Mouse (Mus musculus): ENCODE results near the gene Ttc32. TPM values are rescaled to one million over a fixed set of nuclear protein-coding genes. Genes with fewer than 3 reads are reported as not detected.

The Ttc32 gene
- total RNA-seq (2023): 10 to 100 TPM; 14.2 to 15.8 TPM

GRCm38 (mm10) chr12:9029888-9030723 lies at the start of gene Ttc32:
Ttc32 (plus strand) TSS chr12:9029997.

Other genes starting within 250 kb of the Ttc32 start
- 10 to 100 TPM; 99.0 to 99.7 TPM for gene Laptm4a, start 108.3 kb upstream of the Ttc32 start, total RNA-seq (2023)
- gene Matn3, start 82.1 kb upstream of the Ttc32 start, total RNA-seq (2023): not detected
- gene Wdr35, start 56.1 kb upstream of the Ttc32 start, total RNA-seq (2023): 1 to 10 TPM; 1.2 to 2.8 TPM

Data from B cell, adult 67 days (primary cell).